Mouse (Mus musculus) cerebellum, adult 11-12 months (tissue): Measurements from ENCODE around the gene Cct3.
"Not testable (repeated sequence)": the region's sequence is repeated elsewhere in the genome, so short reads cannot be mapped to it uniquely, and the experiment has no call there.

ENCODE experiments used
- DNase-seq: peaks from one replicate; pipeline ENCODE4 v3.0.0; 2022

Gene Cct3

DNA sequence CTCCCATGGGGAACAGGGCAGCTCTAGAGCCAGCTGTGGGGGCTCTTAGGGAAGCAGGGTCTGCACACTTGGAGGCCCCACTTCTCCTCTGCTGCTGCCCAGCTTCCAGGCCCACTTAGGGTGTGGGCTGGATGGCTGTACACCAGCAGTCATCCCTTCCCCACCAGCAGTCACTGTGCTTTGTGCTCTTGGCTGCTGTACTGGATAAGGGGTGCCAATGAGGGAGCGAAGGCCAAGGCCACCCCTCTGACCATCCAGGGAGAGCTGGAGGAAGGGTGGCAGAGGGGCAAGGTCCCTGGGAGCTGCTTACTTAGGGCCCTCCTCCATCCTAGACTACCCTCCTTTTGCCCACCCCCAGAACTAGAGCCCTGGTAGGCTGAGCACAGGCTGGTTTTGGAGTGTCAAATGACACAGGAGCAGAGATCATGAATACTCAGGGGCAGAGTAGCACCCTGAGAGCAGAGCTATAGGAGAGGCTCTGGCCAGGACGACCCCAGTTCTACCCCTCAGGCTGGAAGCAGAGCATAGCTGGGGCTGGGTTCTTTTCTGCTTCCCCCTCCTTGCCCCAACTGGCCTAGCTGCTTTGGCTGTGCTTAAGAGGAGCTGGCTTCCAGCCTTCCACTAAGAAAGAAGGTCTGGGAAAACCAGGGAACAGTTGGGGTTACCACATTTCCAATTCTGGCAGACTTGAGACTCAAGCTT, 64.8 kb downstream of the Cct3 start:
- DNase-seq, result peak; percentile 40

DNA sequence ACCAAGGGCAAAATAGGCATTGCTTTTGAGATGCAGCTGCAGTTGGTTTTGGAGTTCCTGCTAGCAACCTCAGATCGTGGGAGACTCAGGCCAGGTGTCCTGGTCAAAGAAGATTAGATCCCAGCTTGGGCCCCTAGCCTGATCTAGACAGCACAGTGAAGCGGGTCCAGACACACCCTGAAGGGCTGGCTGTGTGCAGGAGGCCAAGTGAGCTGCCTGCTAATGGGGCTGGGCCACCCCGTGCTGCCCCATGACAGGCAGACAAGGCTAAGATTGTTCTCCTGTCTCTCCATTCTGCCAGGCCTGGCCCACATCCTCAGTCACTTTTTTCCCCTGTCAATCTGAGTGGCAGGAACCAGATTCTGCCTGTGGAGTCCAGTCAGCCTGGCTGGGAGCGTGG, 66.8 kb downstream of the Cct3 start:
- DNase-seq, result peak; percentile 54

DNA sequence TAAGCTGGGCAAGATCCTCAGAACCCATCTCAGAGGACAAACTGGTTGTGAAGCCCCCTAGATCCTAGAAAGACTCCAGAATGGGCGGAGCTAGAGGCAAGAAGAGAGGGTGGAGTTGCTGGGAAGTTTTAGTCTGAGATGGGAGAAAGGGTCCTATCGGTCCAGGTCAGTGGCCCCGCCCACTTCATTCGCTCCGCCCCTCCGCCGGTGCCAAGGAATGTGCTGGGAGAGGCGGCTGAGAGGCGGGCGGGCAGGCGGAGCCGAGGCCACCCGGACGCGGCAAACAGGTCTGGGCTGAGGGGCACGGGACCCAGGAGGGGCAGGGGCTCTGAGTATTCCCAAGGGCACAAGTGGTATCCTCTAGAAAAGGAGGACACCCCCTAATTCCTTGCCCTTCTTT, 67.4 kb downstream of the Cct3 start, which contains the start of gene Paqr6:
Paqr6 (plus strand) TSS at position 248 of the 400 bp plus-strand sequence.
- no peak for DNase-seq

DNA sequence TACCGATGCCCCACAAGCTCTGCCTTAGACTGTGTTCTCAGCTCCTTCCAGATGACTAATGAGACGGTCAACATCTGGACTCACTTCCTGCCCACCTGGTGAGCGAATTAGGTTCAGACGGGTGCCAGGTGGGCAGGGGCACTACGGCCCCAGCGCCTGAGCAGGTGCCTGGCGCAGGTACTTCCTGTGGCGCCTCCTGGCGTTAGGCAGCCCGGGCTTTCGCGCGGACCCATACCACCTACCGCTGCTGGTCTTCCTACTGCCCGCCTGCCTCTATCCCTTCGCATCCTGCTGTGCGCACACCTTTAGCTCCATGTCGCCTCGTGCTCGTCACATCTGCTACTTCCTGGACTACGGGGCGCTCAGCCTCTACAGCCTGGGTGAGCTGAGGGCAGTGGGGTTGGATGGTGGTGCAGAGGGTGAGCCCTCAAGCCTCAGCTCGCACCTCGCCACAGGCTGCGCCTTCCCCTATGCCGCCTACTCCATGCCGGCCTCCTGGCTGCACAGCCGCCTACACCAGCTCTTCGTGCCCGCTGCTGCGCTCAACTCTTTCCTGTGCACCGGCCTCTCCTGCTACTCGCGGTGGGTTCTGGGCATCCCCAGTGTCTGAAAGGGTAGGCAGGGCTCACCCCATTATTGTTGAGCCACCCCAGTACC, 68.9 kb downstream of the Cct3 start:
- no peak for DNase-seq

DNA sequence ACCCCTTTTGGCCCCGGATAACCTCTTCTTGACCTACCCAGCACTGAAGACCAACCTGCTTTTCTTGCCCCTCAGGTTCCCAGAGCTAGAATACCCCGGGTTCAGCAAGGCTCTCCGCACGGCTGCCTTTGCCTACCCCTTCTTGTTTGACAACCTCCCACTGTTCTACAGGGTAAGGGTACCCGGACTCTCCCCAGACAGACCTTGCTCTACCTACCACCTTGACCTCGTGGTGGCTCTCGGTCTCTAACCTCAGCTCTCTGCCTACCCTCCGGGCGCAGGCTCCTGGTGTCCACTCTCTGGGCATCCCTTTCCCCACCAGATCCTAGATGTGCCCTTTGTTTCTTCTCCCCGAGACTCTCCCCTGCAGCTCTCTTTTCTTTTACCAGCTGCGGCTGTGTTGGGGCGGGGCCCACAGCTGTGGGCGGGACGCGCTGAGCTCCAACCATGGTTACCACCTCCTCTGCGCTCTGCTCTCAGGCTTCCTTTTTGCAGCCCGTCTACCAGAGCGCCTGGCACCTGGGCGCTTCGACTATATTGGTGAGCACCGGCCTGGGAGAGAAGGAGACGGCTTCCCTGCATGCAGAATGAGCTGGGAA, 70.0 kb downstream of the Cct3 start:
- DNase-seq, result not testable (repeated sequence)

DNA sequence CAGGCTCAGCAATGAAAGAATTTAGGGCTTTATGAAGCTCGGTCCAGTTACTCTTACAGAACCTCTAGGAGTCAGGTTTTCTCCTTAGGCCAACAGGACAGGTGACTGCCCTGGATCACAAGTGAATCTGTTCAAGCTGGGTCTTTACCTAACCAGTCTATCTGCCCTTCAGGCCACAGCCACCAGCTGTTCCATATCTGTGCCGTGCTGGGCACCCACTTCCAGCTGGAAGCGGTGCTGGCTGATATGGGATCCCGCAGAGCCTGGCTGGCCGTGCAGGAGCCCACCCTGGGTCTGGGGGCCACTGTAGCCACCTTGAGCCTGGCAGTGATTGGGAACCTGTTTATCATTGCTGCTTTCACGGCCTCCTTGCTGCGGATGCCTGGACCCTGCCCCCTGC, 70.6 kb downstream of the Cct3 start:
- not testable (repeated sequence) for DNase-seq

DNA sequence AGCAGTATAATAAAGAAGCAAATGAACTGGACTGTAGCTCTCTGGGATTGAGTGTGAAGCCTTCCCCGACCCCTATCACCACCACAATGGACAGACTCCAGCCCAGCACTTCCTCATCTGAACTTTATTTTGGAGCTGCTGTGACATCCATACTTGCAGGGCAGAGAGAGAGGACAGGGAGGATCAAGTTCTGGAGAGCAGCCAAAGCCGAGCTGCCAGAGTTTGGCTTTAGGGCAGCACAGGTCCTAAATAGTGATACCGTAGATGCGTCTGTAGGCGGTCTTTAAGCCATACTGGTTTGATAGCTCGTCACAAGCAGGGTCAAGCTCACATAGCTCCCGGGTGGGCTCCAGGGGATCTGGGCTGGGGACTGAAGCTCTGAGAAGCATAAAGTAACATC, 71.6 kb downstream of the Cct3 start:
- DNase-seq, result not testable (repeated sequence)
